Mouse (Mus musculus) cortical plate, adult 2 months (tissue): ENCODE results near the gene Snx22.

Experiments used
- CTCF ChIP-seq: fragments of 200-500 bp; IDR thresholded peaks from 2 replicates; pipeline ENCODE4 v1.5.1; 2011; ENCODE audit warnings: mild to moderate bottlenecking, control low read depth, low read length; ENCODE audit not compliant: insufficient read depth; ENCODE audit errors: extremely low read depth
- POLR2A ChIP-seq: fragments of 200-500 bp; IDR thresholded peaks from 2 replicates; pipeline ENCODE4 v1.6.1; 2011; ENCODE audit warnings: mild to moderate bottlenecking, low read length, control low read depth; ENCODE audit not compliant: insufficient read depth; ENCODE audit errors: extremely low read depth

DNA sequence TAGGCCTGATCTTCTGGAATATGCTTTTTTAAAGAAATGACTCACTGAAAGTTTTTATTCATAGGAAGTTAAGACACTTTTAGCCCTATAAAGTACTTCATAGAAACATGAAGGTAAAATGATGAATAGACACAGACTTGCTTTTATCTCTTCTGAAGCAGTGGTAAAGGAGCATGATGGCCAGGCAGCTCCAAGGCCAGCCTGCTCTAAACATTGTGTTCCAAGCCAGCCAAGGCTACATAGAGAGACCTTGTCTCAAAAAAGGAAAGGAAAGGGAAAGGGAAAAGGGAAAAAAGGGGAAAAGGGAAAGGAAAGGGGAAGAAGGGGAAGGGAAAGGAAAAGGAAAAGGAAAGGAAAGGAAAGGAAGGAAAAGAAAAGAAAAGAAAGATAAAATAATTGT lies 48.9 kb downstream of the Snx22 start:
- TF ChIP-seq POLR2A: no peak
- TF ChIP-seq CTCF: no peak
